Mouse (Mus musculus) CD4-positive naive resting alpha-beta T cell, adult 57 days (primary cell): Measurements from ENCODE around the gene Ppan. TPM values are rescaled to one million over a fixed set of nuclear protein-coding genes. Genes with fewer than 3 reads are reported as not detected.

Source experiments
- total RNA-seq: library from RNA; stranded (reverse); gene quantifications from one replicate; pipeline ENCODE4 v1.2.4, GENCODE M21; 2023

Ppan gene
- total RNA-seq = 87.1 TPM

DNA sequence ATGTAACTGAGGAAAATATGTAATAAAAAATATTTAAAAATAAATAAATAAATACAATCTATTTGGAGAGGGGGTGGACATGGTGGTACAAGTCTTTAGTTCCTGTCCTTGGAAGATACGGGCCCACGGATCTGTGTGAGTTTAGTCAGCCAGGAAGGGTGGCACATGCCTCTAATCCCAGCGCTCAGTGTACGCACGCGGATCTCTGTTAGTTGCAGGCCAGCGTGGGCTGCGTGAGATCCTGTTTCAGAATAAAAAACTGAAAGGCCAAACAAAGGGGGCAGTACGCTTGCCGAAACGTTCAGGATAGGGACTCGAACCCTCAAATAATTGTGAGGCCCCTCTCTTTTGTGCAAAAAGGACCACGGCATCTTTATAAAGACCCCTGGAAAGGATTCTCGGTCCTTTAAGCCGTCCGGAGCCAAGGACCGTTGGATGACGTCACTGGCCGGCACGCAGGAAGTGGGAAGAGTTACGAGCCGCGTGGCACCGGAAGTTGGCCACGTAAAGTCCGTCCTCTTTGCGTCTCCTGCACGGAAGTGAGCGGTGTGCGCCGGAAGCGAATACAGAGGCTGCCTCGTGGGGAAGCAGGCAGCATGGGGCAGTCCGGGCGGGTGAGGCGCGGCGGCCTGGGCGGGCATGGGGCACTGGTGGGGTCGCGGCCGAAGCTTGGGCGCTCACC, at the start of gene Ppan:
Ppan (plus strand) TSS at position 472 of the 682 bp plus-strand sequence.

DNA sequence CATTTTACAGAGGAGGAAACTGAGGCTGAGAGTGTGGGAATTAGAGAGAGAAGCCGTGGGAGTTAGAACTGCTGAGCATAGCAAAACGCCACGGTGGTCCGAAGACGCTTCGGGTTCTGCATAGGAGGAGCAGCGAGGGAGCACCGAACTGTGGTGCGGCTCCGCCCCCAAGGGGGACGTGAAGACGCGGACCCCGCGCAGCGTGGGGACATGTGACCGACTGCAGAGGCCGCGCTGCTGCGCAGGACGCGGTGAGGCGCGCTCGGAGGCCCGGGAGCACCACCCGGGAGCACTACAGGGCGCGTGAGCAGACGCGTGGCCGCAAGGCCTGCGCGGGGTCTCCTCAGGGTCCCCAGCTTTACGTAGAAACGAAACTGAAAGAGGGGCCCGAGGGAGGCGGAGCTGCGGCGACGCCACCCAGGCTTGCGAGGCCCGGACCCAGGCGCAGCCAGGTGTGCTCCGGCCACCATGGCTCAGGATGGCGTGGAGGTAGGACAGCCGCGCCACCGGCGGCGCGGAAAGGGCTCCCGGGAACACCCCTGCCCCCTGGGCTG, 19.4 kb upstream of the Ppan start, which contains the start of gene A230050P20Rik:
A230050P20Rik (plus strand) TSS at position 195 of the 554 bp plus-strand sequence.

DNA sequence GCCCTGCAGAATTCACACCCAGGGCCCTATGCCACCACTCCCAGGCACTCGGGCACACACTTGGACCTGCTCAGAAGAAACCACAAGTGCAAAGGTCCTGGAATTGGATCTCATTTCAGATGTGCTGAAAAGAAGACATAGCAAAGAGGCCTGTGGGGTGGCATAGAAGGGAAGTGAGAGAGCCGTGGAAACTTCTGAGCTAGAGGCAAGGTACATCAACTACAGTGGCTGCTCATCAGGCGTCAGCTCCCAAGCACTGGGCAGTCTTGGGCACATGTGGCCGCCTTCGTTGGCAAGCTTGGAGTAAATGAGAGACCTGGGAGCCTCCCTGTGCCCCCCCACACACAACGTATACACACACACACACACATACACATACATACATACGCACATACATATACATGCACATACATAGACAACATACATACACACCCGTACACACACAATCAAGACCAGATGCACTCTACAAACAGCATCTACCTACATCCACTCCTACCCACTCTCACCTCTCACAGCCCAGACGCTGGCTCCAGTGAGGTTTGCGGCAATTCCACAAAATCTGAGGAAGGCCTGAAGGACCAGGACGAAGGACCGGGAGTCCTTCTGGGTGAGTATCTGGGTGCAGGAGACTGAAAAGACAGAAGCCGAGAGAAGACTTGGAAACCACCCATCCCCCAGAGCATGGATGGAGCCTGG, 8.7 kb upstream of the Ppan start, which contains the start of gene Angptl6:
Angptl6 (minus strand) TSS at position 631 of the 696 bp plus-strand sequence.

DNA sequence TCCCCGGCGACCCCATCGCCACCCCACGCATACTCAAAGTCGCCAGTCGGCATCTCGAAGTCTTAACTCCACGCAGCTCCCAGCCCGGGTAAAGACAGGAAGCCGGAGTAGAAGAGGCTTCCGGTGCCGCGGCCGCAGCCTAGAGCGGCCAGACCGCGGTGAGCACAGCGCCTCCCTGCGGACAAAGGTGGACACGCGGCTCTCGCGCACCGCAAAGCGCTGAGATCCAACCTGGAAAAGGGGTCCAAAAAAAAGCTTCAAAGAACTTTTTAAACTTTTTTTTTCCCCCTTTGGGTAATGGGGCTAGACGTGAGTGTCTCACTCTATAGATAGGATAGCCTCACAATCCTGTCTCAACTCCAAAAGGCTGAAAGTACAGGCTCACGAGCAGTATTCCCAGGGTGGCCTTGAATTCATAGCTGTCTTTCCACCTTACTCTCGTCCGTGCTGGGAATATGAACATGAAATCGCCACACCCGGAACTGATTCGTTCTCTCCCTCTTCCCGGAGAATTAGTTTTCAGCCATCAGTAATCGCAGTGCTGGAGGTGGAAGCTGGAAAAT, 10.6 kb downstream of the Ppan start, which contains the start of gene Eif3g:
Eif3g (minus strand) TSS at position 113 of the 563 bp plus-strand sequence.

Other genes starting within 250 kb of the Ppan start
- 344 TPM for gene Ubl5, start 245.3 kb upstream of the Ppan start, total RNA-seq
- gene Fbxl12, start 243.4 kb upstream of the Ppan start, total RNA-seq = 107 TPM
- gene Pin1, start 236.1 kb upstream of the Ppan start, total RNA-seq = 20.4 TPM
- gene Olfm2, start 141.8 kb upstream of the Ppan start, total RNA-seq = not detected
- 0.12 TPM for gene Col5a3, start 73.1 kb upstream of the Ppan start, total RNA-seq
- gene Rdh8, start 69.7 kb upstream of the Ppan start, total RNA-seq = not detected
- 51.6 TPM for gene A230050P20Rik, start 19.5 kb upstream of the Ppan start, total RNA-seq
- gene Angptl6, start 8.4 kb upstream of the Ppan start, total RNA-seq = 2.5 TPM
- gene Eif3g, start 10.4 kb downstream of the Ppan start, total RNA-seq = 188 TPM
- 82.3 TPM for gene Dnmt1, start 71.7 kb downstream of the Ppan start, total RNA-seq
- 4.7 TPM for gene S1pr2, start 88.6 kb downstream of the Ppan start, total RNA-seq
- 53.2 TPM for gene Mrpl4, start 114.6 kb downstream of the Ppan start, total RNA-seq
- 19.5 TPM for gene Icam1, start 127.8 kb downstream of the Ppan start, total RNA-seq
- gene Icam4, start 141.2 kb downstream of the Ppan start, total RNA-seq = not detected
- gene Icam5, start 143.9 kb downstream of the Ppan start, total RNA-seq = 0.18 TPM
- not detected for gene Zglp1, start 178.9 kb downstream of the Ppan start, total RNA-seq
- gene Gm49373, start 184.9 kb downstream of the Ppan start, total RNA-seq = 0.83 TPM
- gene Fdx1l, start 185.4 kb downstream of the Ppan start, total RNA-seq = 27.6 TPM
- gene Gm38431, start 203.8 kb downstream of the Ppan start, total RNA-seq = 9.4 TPM
- 112 TPM for gene Raver1, start 203.8 kb downstream of the Ppan start, total RNA-seq
- gene Tyk2, start 243.1 kb downstream of the Ppan start, total RNA-seq = 50.3 TPM